Mouse (Mus musculus) left cerebral cortex, postnatal 25 days (tissue): Measurements from ENCODE around the gene Sec16a. TPM values are rescaled to one million over a fixed set of nuclear protein-coding genes. Genes with fewer than 3 reads are reported as not detected.

Experiments used
- DNase-seq, 2 experiments: peaks; one replicate each; pipeline ENCODE4 v3.0.0; 2022; ENCODE audit warnings: low spot score in 2 of 2, mixed read lengths in 1 of 2
- intact Hi-C: fragments of 180-260 bp; cut with DNase I; formaldehyde crosslinking; loops from one replicate; pipeline ENCODE4 v1.15.1; 2025
- total RNA-seq, 2 experiments: library from RNA; stranded (reverse); gene quantifications; 2 replicates each; pipeline ENCODE4 v1.2.3; 2021

The Sec16a gene
- 10 to 100 TPM; 43.1 to 49.2 TPM for total RNA-seq

GRCm38 (mm10) chr2:26444946-26445665 lies at the start of gene Sec16a:
Sec16a (minus strand) TSS chr2:26445216.
- intact Hi-C loops = loop anchor here (5.0 to 10.0 kb wide), 3 partner anchors 118 to 470 kb away; partner anchors contain the start of genes Fam69b, Med22, Rpl7a and Surf1
- DNase-seq = peak; percentile 99 to 100

- intact Hi-C loops = no loop called here
- DNase-seq = no peak
Observed at GRCm38 (mm10) chr2:26494396-26494795, 49.4 kb upstream of the Sec16a start.

- DNase-seq = peak in 1 of 2 experiments; percentile 53
- intact Hi-C loops = no loop called here
Observed at GRCm38 (mm10) chr2:26493021-26493781, 48.2 kb upstream of the Sec16a start.

- intact Hi-C loops = no loop called here
- no peak for DNase-seq
Observed at GRCm38 (mm10) chr2:26490760-26491301, 45.8 kb upstream of the Sec16a start.

- intact Hi-C loops = no loop called here
- DNase-seq = no peak
Observed at GRCm38 (mm10) chr2:26488535-26489135, 43.6 kb upstream of the Sec16a start.

GRCm38 (mm10) chr2:26487322-26488021 lies 42.5 kb upstream of the Sec16a start:
- intact Hi-C loops = loop anchor here (2.0 kb wide), 1 partner anchor 13 kb away; no protein-coding TSS in a partner anchor
- DNase-seq = peak; percentile 42 to 72

GRCm38 (mm10) chr2:26486835-26487321 lies 41.9 kb upstream of the Sec16a start:
- DNase-seq = no peak
- intact Hi-C loops = loop anchor here (2.0 kb wide), 1 partner anchor 14 kb away; no protein-coding TSS in a partner anchor

- no peak for DNase-seq
- intact Hi-C loops = loop anchor here (2.0 kb wide), 1 partner anchor 14 kb away; no protein-coding TSS in a partner anchor
Observed at GRCm38 (mm10) chr2:26486264-26486810, 41.3 kb upstream of the Sec16a start.

- peak in 1 of 2 experiments; percentile 58 for DNase-seq
- intact Hi-C loops = loop anchor here (2.0 kb wide), 1 partner anchor 15 kb away; no protein-coding TSS in a partner anchor
Observed at GRCm38 (mm10) chr2:26485710-26486109, 40.7 kb upstream of the Sec16a start.

GRCm38 (mm10) chr2:26485278-26485677 lies 40.3 kb upstream of the Sec16a start:
- no peak for DNase-seq
- intact Hi-C loops = no loop called here

- intact Hi-C loops = no loop called here
- no peak for DNase-seq
Observed at GRCm38 (mm10) chr2:26484169-26484568, 39.2 kb upstream of the Sec16a start.

GRCm38 (mm10) chr2:26483230-26483869 lies 38.3 kb upstream of the Sec16a start:
- intact Hi-C loops = no loop called here

GRCm38 (mm10) chr2:26482824-26483223 lies 37.8 kb upstream of the Sec16a start:
- no peak for DNase-seq
- intact Hi-C loops = no loop called here

More at GRCm38 (mm10) chr2:26483230-26483869, 38.3 kb upstream of the Sec16a start:
- DNase-seq = no peak

GRCm38 (mm10) chr2:26481724-26482495 lies 36.9 kb upstream of the Sec16a start:
- DNase-seq = no peak
- intact Hi-C loops = no loop called here

- intact Hi-C loops = no loop called here
- DNase-seq = no peak
Observed at GRCm38 (mm10) chr2:26480911-26481310, 35.9 kb upstream of the Sec16a start.

GRCm38 (mm10) chr2:26478685-26479205 lies 33.7 kb upstream of the Sec16a start:
- DNase-seq = peak in 1 of 2 experiments; percentile 39

GRCm38 (mm10) chr2:26477911-26478310 lies 32.9 kb upstream of the Sec16a start:
- intact Hi-C loops = no loop called here

More at GRCm38 (mm10) chr2:26478685-26479205, 33.7 kb upstream of the Sec16a start:
- intact Hi-C loops = no loop called here

More at GRCm38 (mm10) chr2:26477911-26478310, 32.9 kb upstream of the Sec16a start:
- no peak for DNase-seq
